Comparison of ENCODE assay signal across 12 mouse cellular contexts in genomic region chr15:100635239-100635638, GRCm38 (mm10). TPM values are rescaled to one million over a fixed set of nuclear protein-coding genes. Genes with fewer than 3 reads are reported as not detected.
DNase-seq lines count a peak whose midpoint lies in the region; ATAC-seq and TF ChIP-seq lines count a peak whose summit lies in the region.
"Had no signal": no experiment of that assay in that cellular context is flagged by ENCODE, and none has a peak within 500 bp of the region (broad histone marks: within the 10 kb centered on the region; RNA-seq: fewer than 3 reads in every experiment).

No protein-coding gene starts in this region.

- no peaks in the 10 kb centered on the region for H3K79me2 ChIP-seq in heart, adult 2 months (replicated peaks; ENCODE audit: control insufficient read depth, insufficient read depth, low read length)

- no peak for TF ChIP-seq EP300 in heart, adult 2 months (IDR thresholded peaks at IDR 0.05; ENCODE audit: insufficient read depth, low read depth, low read length)

- intact Hi-C loops in heart, adult 2 months (cut with DNase I) = loop anchor here (5.0 kb wide), 1 partner anchor 47 kb away; no protein-coding TSS in a partner anchor
- intact Hi-C loops in left cerebral cortex, postnatal 10 days (cut with DNase I) = no loop called here

- ATAC-seq in kidney, postnatal 0 days (replicated peaks; ENCODE audit: low FRiP score, low read depth) = no peak
- no peak for ATAC-seq in liver, embryonic 16.5 days (ENCODE audit: low read depth)
- ATAC-seq: midbrain, embryonic 15.5 days had no signal

- TF ChIP-seq CTCF in heart, adult 2 months (IDR thresholded peaks at IDR 0.05) = no peak
- TF ChIP-seq CTCF in kidney, postnatal 0 days (IDR thresholded peaks at IDR 0.05; ENCODE audit: low read depth) = no peak

- no peak for DNase-seq in heart, adult 2 months
- DNase-seq in heart, adult 11 months = no peak
- DNase-seq in kidney, postnatal 0 days (ENCODE audit: low spot score) = peak; percentile 22
- DNase-seq in kidney, adult 8-10 months = no peak
- DNase-seq in embryonic facial prominence, embryonic 10.5 days (ENCODE audit: low spot score) = peak; percentile 14
- no peak for DNase-seq in c-Kit-positive CD71-positive TER-119-positive erythroid progenitor cells, embryonic 14.5 days (ENCODE audit: low spot score)
- no peak for DNase-seq in left cerebral cortex, postnatal 10 days (ENCODE audit: extremely low spot score in 1 of 2, low spot score in 2 of 2)
- DNase-seq: cerebellum, adult 8-10 months; right cerebral cortex, postnatal 14 days; thymus, postnatal 4 days had no signal

- H3K27me3 ChIP-seq in heart, adult 2 months (ENCODE audit: control insufficient read depth, insufficient read depth, low read length) = no peaks in the 10 kb centered on the region; the same call in 1 of the 2 replicates
- no peaks in the 10 kb centered on the region for H3K27me3 ChIP-seq in kidney, postnatal 0 days (ENCODE audit: insufficient read depth, low read length)
- H3K27me3 ChIP-seq in embryonic facial prominence, embryonic 10.5 days (replicated peaks; ENCODE audit: low read depth, poor library complexity, severe bottlenecking) = peaks cover 83% of the 10 kb centered on the region
- peaks cover 47% of the 10 kb centered on the region for H3K27me3 ChIP-seq in liver, embryonic 16.5 days (ENCODE audit: control insufficient read depth, insufficient read depth, low read depth, low read length)

- H3K27ac ChIP-seq in heart, adult 2 months = peak overlapping the region; percentile 79; the same call in 1 of the 2 replicates
- 0 out of 2 replicates have a peak overlapping the region, but pooled peaks have one; percentile 91 for H3K27ac ChIP-seq in kidney, postnatal 0 days
- H3K27ac ChIP-seq in embryonic facial prominence, embryonic 10.5 days (replicated peaks) = no peak overlapping the region
- no peak overlapping the region for H3K27ac ChIP-seq in liver, embryonic 16.5 days (ENCODE audit: low read length)
- H3K27ac ChIP-seq: midbrain, embryonic 15.5 days had no signal

- peaks cover 12% of the 10 kb centered on the region for H3K4me1 ChIP-seq in heart, adult 2 months (ENCODE audit: control insufficient read depth, insufficient read depth, low read length)
- H3K4me1 ChIP-seq in kidney, postnatal 0 days (replicated peaks; ENCODE audit: insufficient read depth, low read length) = peaks cover 16% of the 10 kb centered on the region
- peaks cover 25% of the 10 kb centered on the region for H3K4me1 ChIP-seq in embryonic facial prominence, embryonic 10.5 days
- peaks cover 18% of the 10 kb centered on the region for H3K4me1 ChIP-seq in liver, embryonic 16.5 days (ENCODE audit: control insufficient read depth, low read depth, low read length)

- WGBS in heart, adult 2 months = 37% methylated on average over 9 of the region's 9 CpGs
- 22% methylated on average over 9 of the region's 9 CpGs for WGBS in kidney, postnatal 0 days
- WGBS in embryonic facial prominence, embryonic 10.5 days = 11% methylated on average over 9 of the region's 9 CpGs
- WGBS in liver, embryonic 16.5 days (ENCODE audit: insufficient replicate concordance) = 10% methylated on average over 9 of the region's 9 CpGs

- peak overlapping the region; percentile 77; the same call in 1 of the 2 replicates for H3K4me3 ChIP-seq in heart, adult 2 months
- peak overlapping the region; percentile 70 for H3K4me3 ChIP-seq in kidney, postnatal 0 days (replicated peaks; ENCODE audit: low read depth, low read length)
- H3K4me3 ChIP-seq in embryonic facial prominence, embryonic 10.5 days = no peak overlapping the region
- no peak overlapping the region for H3K4me3 ChIP-seq in liver, embryonic 16.5 days (ENCODE audit: low read depth, low read length)
- H3K4me3 ChIP-seq: midbrain, embryonic 15.5 days had no signal

- no peak overlapping the region for H3K9ac ChIP-seq in heart, adult 2 months (ENCODE audit: low read depth, low read length)
- H3K9ac ChIP-seq in kidney, postnatal 0 days (ENCODE audit: low read depth, low read length) = no peak overlapping the region; the same call in 1 of the 2 replicates
- no peak overlapping the region for H3K9ac ChIP-seq in liver, embryonic 16.5 days (ENCODE audit: low read depth, low read length)
- H3K9ac ChIP-seq: midbrain, embryonic 15.5 days had no signal

- no peaks in the 10 kb centered on the region for H3K9me3 ChIP-seq in kidney, postnatal 0 days (replicated peaks; ENCODE audit: low read length)
- no peaks in the 10 kb centered on the region for H3K9me3 ChIP-seq in embryonic facial prominence, embryonic 10.5 days
- no peaks in the 10 kb centered on the region for H3K9me3 ChIP-seq in liver, embryonic 16.5 days (replicated peaks; ENCODE audit: control insufficient read depth, low read length)
- H3K9me3 ChIP-seq: midbrain, embryonic 15.5 days had no signal

- TF ChIP-seq POLR2A in heart, adult 2 months (IDR thresholded peaks at IDR 0.05; ENCODE audit: insufficient read depth, low read depth, low read length) = no peak

- H3K4me2 ChIP-seq in kidney, postnatal 0 days (ENCODE audit: low read length) = peak overlapping the region; percentile 92
- peak overlapping the region; percentile 68; the same call in 1 of the 2 replicates for H3K4me2 ChIP-seq in liver, embryonic 16.5 days (ENCODE audit: low read depth, low read length)

- H3K36me3 ChIP-seq in heart, adult 2 months (ENCODE audit: control insufficient read depth, insufficient read depth, low read length) = no peaks in the 10 kb centered on the region; the same call in 1 of the 2 replicates
- no peaks in the 10 kb centered on the region for H3K36me3 ChIP-seq in kidney, postnatal 0 days (ENCODE audit: insufficient read depth, low read length)
- H3K36me3 ChIP-seq in embryonic facial prominence, embryonic 10.5 days (replicated peaks) = no peaks in the 10 kb centered on the region
- H3K36me3 ChIP-seq in liver, embryonic 16.5 days (ENCODE audit: control insufficient read depth, insufficient read depth) = no peaks in the 10 kb centered on the region
- H3K36me3 ChIP-seq: midbrain, embryonic 15.5 days had no signal

RNA-seq across cellular contexts. Expression of gene Smagp, which starts 1.5 kb away (rescaled TPM):
- total RNA-seq in heart, adult 2 months (2021) = 10 to 100 TPM; 11.6 to 12.9 TPM
- 19.5 and 21.1 TPM in 2 replicates for polyA plus RNA-seq in heart, adult 2 months (2012; rRNA removed)
- polyA plus RNA-seq in kidney, postnatal 0 days (2015; fragmentation: Nextera tagmentation; extraction: Ambion mirVana) = 83.7 and 92.0 TPM in 2 replicates
- polyA plus RNA-seq in embryonic facial prominence, embryonic 10.5 days (2016; fragmentation: Nextera tagmentation; extraction: Ambion mirVana) = 4.9 and 7.3 TPM in 2 replicates
- polyA plus RNA-seq in liver, embryonic 16.5 days (2015; fragmentation: Nextera tagmentation; extraction: Ambion mirVana) = 9.1 and 9.3 TPM in 2 replicates
- total RNA-seq in left cerebral cortex, postnatal 10 days (2021) = 1 to 10 TPM; 2.4 to 2.6 TPM

RNA-seq across cellular contexts. Expression of gene Dazap2, which starts 20.1 kb away (rescaled TPM):
- 100 to 1,000 TPM; 157 to 180 TPM for total RNA-seq in heart, adult 2 months (2021)
- 486 and 542 TPM in 2 replicates for polyA plus RNA-seq in heart, adult 2 months (2012; rRNA removed)
- 327 and 349 TPM in 2 replicates for polyA plus RNA-seq in kidney, postnatal 0 days (2015; fragmentation: Nextera tagmentation; extraction: Ambion mirVana)
- 200 and 212 TPM in 2 replicates for polyA plus RNA-seq in embryonic facial prominence, embryonic 10.5 days (2016; fragmentation: Nextera tagmentation; extraction: Ambion mirVana)
- 131 and 146 TPM in 2 replicates for polyA plus RNA-seq in liver, embryonic 16.5 days (2015; fragmentation: Nextera tagmentation; extraction: Ambion mirVana)
- total RNA-seq in left cerebral cortex, postnatal 10 days (2021) = 10 to 100 TPM; 75.3 to 76.8 TPM

RNA-seq across cellular contexts. Expression of gene Bin2, which starts 34.1 kb away (rescaled TPM):
- 1 to 10 TPM; 1.6 to 2.0 TPM for total RNA-seq in heart, adult 2 months (2021)
- polyA plus RNA-seq in heart, adult 2 months (2012; rRNA removed) = 1.3 and 3.0 TPM in 2 replicates
- polyA plus RNA-seq in kidney, postnatal 0 days (2015; fragmentation: Nextera tagmentation; extraction: Ambion mirVana) = 0.93 and 0.97 TPM in 2 replicates
- 2.1 and 4.0 TPM in 2 replicates for polyA plus RNA-seq in embryonic facial prominence, embryonic 10.5 days (2016; fragmentation: Nextera tagmentation; extraction: Ambion mirVana)
- 18.0 and 20.6 TPM in 2 replicates for polyA plus RNA-seq in liver, embryonic 16.5 days (2015; fragmentation: Nextera tagmentation; extraction: Ambion mirVana)
- 1 to 10 TPM; 5.1 to 5.6 TPM for total RNA-seq in left cerebral cortex, postnatal 10 days (2021)

RNA-seq across cellular contexts. Expression of gene Pou6f1, which starts 35.5 kb away (rescaled TPM):
- total RNA-seq in heart, adult 2 months (2021) = 10 to 100 TPM in 1 of 2 experiments, 1 to 10 TPM in 1; 8.0 to 11.5 TPM
- polyA plus RNA-seq in heart, adult 2 months (2012; rRNA removed) = 13.7 and 15.7 TPM in 2 replicates
- polyA plus RNA-seq in kidney, postnatal 0 days (2015; fragmentation: Nextera tagmentation; extraction: Ambion mirVana) = 9.5 and 9.7 TPM in 2 replicates
- polyA plus RNA-seq in embryonic facial prominence, embryonic 10.5 days (2016; fragmentation: Nextera tagmentation; extraction: Ambion mirVana) = 3.7 and 5.4 TPM in 2 replicates
- 0.18 and 0.50 TPM in 2 replicates for polyA plus RNA-seq in liver, embryonic 16.5 days (2015; fragmentation: Nextera tagmentation; extraction: Ambion mirVana)
- 100 to 1,000 TPM; 102 to 120 TPM for total RNA-seq in left cerebral cortex, postnatal 10 days (2021)

RNA-seq across cellular contexts. Expression of gene Cela1, which starts 52.5 kb away (rescaled TPM):
- total RNA-seq in heart, adult 2 months (2021) = 1 to 10 TPM in 1 of 2 experiments, under 1 TPM in 1; 0.78 to 1.0 TPM
- polyA plus RNA-seq in heart, adult 2 months (2012; rRNA removed) = 1.3 and 1.7 TPM in 2 replicates
- polyA plus RNA-seq in kidney, postnatal 0 days (2015; fragmentation: Nextera tagmentation; extraction: Ambion mirVana) = 50.5 and 58.6 TPM in 2 replicates
- 1.7 and 2.2 TPM in 2 replicates for polyA plus RNA-seq in embryonic facial prominence, embryonic 10.5 days (2016; fragmentation: Nextera tagmentation; extraction: Ambion mirVana)
- polyA plus RNA-seq in liver, embryonic 16.5 days (2015; fragmentation: Nextera tagmentation; extraction: Ambion mirVana) = 20.3 and 30.0 TPM in 2 replicates
- 1 to 10 TPM; 1.6 to 2.2 TPM for total RNA-seq in left cerebral cortex, postnatal 10 days (2021)

Comparison
In these comparisons a context has a peak if more than half of its experiments do, and no peak if none do; other contexts are left out.
1. DNase-seq: peak in kidney, postnatal 0 days (single experiment) and embryonic facial prominence, embryonic 10.5 days (single experiment); none in heart, adult 2 months (0 of 2), heart, adult 11 months (single experiment), kidney, adult 8-10 months (0 of 2), c-Kit-positive CD71-positive TER-119-positive erythroid progenitor cells, embryonic 14.5 days (single experiment) and left cerebral cortex, postnatal 10 days (0 of 2).
2. H3K27ac ChIP-seq: peak in heart, adult 2 months (single experiment) and kidney, postnatal 0 days (single experiment); none in embryonic facial prominence, embryonic 10.5 days (single experiment) and liver, embryonic 16.5 days (single experiment).
3. H3K4me3 ChIP-seq: peak in heart, adult 2 months (single experiment) and kidney, postnatal 0 days (single experiment); none in embryonic facial prominence, embryonic 10.5 days (single experiment) and liver, embryonic 16.5 days (single experiment).